Mouse (Mus musculus): Measurements from ENCODE around the gene Inpp5a. TPM values are rescaled to one million over a fixed set of nuclear protein-coding genes. Genes with fewer than 3 reads are reported as not detected.

The Inpp5a gene
- total RNA-seq, 1 experiment from 2014 or later: 60.1 TPM

GRCm38 (mm10) chr7:139441022-139441421 is 52.1 kb downstream of the Inpp5a start:
- DNase-seq: no peak

GRCm38 (mm10) chr7:139441761-139442211 is 52.9 kb downstream of the Inpp5a start:
- DNase-seq: peak; percentile 58

- no peak for DNase-seq
Observed at GRCm38 (mm10) chr7:139445621-139446020, 56.7 kb downstream of the Inpp5a start.

GRCm38 (mm10) chr7:139447381-139447780 is 58.5 kb downstream of the Inpp5a start:
- no peak for DNase-seq

GRCm38 (mm10) chr7:139450186-139450998 is 61.5 kb downstream of the Inpp5a start:
- DNase-seq: peak; percentile 70

- no peak for DNase-seq
Observed at GRCm38 (mm10) chr7:139451711-139452110, 62.8 kb downstream of the Inpp5a start.

GRCm38 (mm10) chr7:139452199-139452598 is 63.3 kb downstream of the Inpp5a start:
- DNase-seq: no peak

GRCm38 (mm10) chr7:139453198-139453597 is 64.3 kb downstream of the Inpp5a start:
- no peak for DNase-seq

- DNase-seq: no peak
Observed at GRCm38 (mm10) chr7:139454285-139454684, 65.4 kb downstream of the Inpp5a start.

GRCm38 (mm10) chr7:139456759-139457158 is 67.8 kb downstream of the Inpp5a start:
- no peak for DNase-seq

- no peak for DNase-seq
Observed at GRCm38 (mm10) chr7:139461344-139461743, 72.4 kb downstream of the Inpp5a start.

- no peak for DNase-seq
Observed at GRCm38 (mm10) chr7:139462142-139462541, 73.2 kb downstream of the Inpp5a start.

- DNase-seq: no peak
Observed at GRCm38 (mm10) chr7:139465538-139465937, 76.6 kb downstream of the Inpp5a start.

GRCm38 (mm10) chr7:139466484-139467176 is 77.7 kb downstream of the Inpp5a start:
- peak; percentile 51 for DNase-seq

GRCm38 (mm10) chr7:139467177-139467895 is 78.4 kb downstream of the Inpp5a start:
- peak; percentile 82 for DNase-seq

- DNase-seq: peak; percentile 76
Observed at GRCm38 (mm10) chr7:139467896-139468279, 79.0 kb downstream of the Inpp5a start.

GRCm38 (mm10) chr7:139468440-139468839 is 79.5 kb downstream of the Inpp5a start:
- no peak for DNase-seq

- DNase-seq: no peak
Observed at GRCm38 (mm10) chr7:139469457-139469856, 80.5 kb downstream of the Inpp5a start.

GRCm38 (mm10) chr7:139470481-139470880 is 81.6 kb downstream of the Inpp5a start:
- peak; percentile 27 for DNase-seq

- DNase-seq: no peak
Observed at GRCm38 (mm10) chr7:139472052-139472451, 83.1 kb downstream of the Inpp5a start.

GRCm38 (mm10) chr7:139472865-139473549 is 84.1 kb downstream of the Inpp5a start:
- DNase-seq: peak; percentile 91

- DNase-seq: no peak
Observed at GRCm38 (mm10) chr7:139475896-139476295, 87.0 kb downstream of the Inpp5a start.
